Mouse (Mus musculus): ENCODE measurements around the gene Phf6. TPM values are rescaled to one million over a fixed set of nuclear protein-coding genes. Genes with fewer than 3 reads are reported as not detected.
A peak's percentile ranks its signal among the peaks of the same experiment; 100 is the strongest.

Phf6 gene
- polyA plus RNA-seq, 1 experiment from 2014 or later: 122 TPM

GRCm38 (mm10) chrX:52932161-52932560, 20.1 kb downstream of the Phf6 start:
- no peaks in the 10 kb centered on the region for H3K36me3 ChIP-seq (replicated peaks)
- no peaks in the 10 kb centered on the region for H3K27me3 ChIP-seq
- no peaks in the 10 kb centered on the region for H3K9me3 ChIP-seq
- no peak for ATAC-seq (ENCODE audit: low FRiP score)
- no peak overlapping the region for H3K4me3 ChIP-seq (replicated peaks)
- H3K4me2 ChIP-seq: no peak overlapping the region
- no peak overlapping the region for H3K9ac ChIP-seq
- no peaks in the 10 kb centered on the region for H3K4me1 ChIP-seq
- H3K27ac ChIP-seq: no peak overlapping the region
- WGBS: 87% methylated on average over 1 of the region's 1 CpGs

GRCm38 (mm10) chrX:52934496-52934895, 22.4 kb downstream of the Phf6 start:
- Histone ChIP-seq H3K4me1 (no peaks in the 10 kb centered on the region), H3K27ac (no peak overlapping the region), H3K9ac (no peak overlapping the region), H3K36me3 (replicated peaks) (no peaks in the 10 kb centered on the region; the same call in 1 of the 2 replicates), H3K4me3 (replicated peaks) (no peak overlapping the region), H3K4me2 (no peak overlapping the region), H3K9me3 (no peaks in the 10 kb centered on the region), H3K27me3 (no peaks in the 10 kb centered on the region)
- ATAC-seq (ENCODE audit: low FRiP score): no peak
- 65% methylated on average over 2 of the region's 2 CpGs for WGBS

- Histone ChIP-seq H3K36me3 (replicated peaks) (peaks cover 51% of the 10 kb centered on the region), H3K27ac (no peak overlapping the region), H3K9ac (no peak overlapping the region), H3K9me3 (no peaks in the 10 kb centered on the region), H3K4me1 (no peaks in the 10 kb centered on the region), H3K27me3 (no peaks in the 10 kb centered on the region), H3K4me2 (no peak overlapping the region), H3K4me3 (replicated peaks) (no peak overlapping the region)
- no peak for ATAC-seq (ENCODE audit: low FRiP score)
- WGBS: 94% methylated on average over 5 of the region's 5 CpGs
Measured at GRCm38 (mm10) chrX:52945509-52945908, 33.4 kb downstream of the Phf6 start.

GRCm38 (mm10) chrX:52949713-52950112, 37.6 kb downstream of the Phf6 start:
- Histone ChIP-seq H3K9ac (no peak overlapping the region), H3K27me3 (no peaks in the 10 kb centered on the region), H3K9me3 (no peaks in the 10 kb centered on the region), H3K36me3 (replicated peaks) (peaks cover 43% of the 10 kb centered on the region), H3K27ac (no peak overlapping the region), H3K4me3 (replicated peaks) (no peak overlapping the region), H3K4me2 (no peak overlapping the region), H3K4me1 (no peaks in the 10 kb centered on the region)
- 66% methylated on average over 2 of the region's 2 CpGs for WGBS
- no peak for ATAC-seq (ENCODE audit: low FRiP score)

- H3K27me3 ChIP-seq: no peaks in the 10 kb centered on the region
- no peak for ATAC-seq (ENCODE audit: low FRiP score)
- H3K9me3 ChIP-seq: no peaks in the 10 kb centered on the region
- WGBS: 93% methylated on average over 4 of the region's 4 CpGs
- no peak overlapping the region for H3K4me2 ChIP-seq
- no peak overlapping the region for H3K9ac ChIP-seq
- no peak overlapping the region for H3K27ac ChIP-seq
- no peak overlapping the region for H3K4me3 ChIP-seq (replicated peaks)
- peaks cover 12% of the 10 kb centered on the region; the same call in 1 of the 2 replicates for H3K36me3 ChIP-seq (replicated peaks)
- H3K4me1 ChIP-seq: no peaks in the 10 kb centered on the region
Measured at GRCm38 (mm10) chrX:52956942-52957341, 44.9 kb downstream of the Phf6 start.

- Histone ChIP-seq H3K4me3 (replicated peaks) (no peak overlapping the region), H3K36me3 (replicated peaks) (no peaks in the 10 kb centered on the region), H3K9ac (no peak overlapping the region), H3K27me3 (no peaks in the 10 kb centered on the region), H3K4me1 (no peaks in the 10 kb centered on the region), H3K4me2 (no peak overlapping the region), H3K27ac (no peak overlapping the region), H3K9me3 (no peaks in the 10 kb centered on the region)
- peak; percentile 27; the same call in 1 of the 2 replicates for ATAC-seq (ENCODE audit: low FRiP score)
- 48% methylated on average over 5 of the region's 5 CpGs for WGBS
Measured at GRCm38 (mm10) chrX:52961559-52962110, 49.6 kb downstream of the Phf6 start.

GRCm38 (mm10) chrX:52965149-52965548, 53.1 kb downstream of the Phf6 start:
- WGBS: 85% methylated on average over 2 of the region's 2 CpGs
- no peak overlapping the region for H3K4me2 ChIP-seq
- no peaks in the 10 kb centered on the region for H3K4me1 ChIP-seq
- no peaks in the 10 kb centered on the region for H3K36me3 ChIP-seq (replicated peaks)
- no peak for ATAC-seq (ENCODE audit: low FRiP score)
- no peak overlapping the region for H3K4me3 ChIP-seq (replicated peaks)
- H3K27me3 ChIP-seq: no peaks in the 10 kb centered on the region
- no peaks in the 10 kb centered on the region for H3K9me3 ChIP-seq
- H3K9ac ChIP-seq: no peak overlapping the region
- H3K27ac ChIP-seq: no peak overlapping the region

GRCm38 (mm10) chrX:52971211-52972006, 59.3 kb downstream of the Phf6 start:
- Histone ChIP-seq H3K36me3 (replicated peaks) (no peaks in the 10 kb centered on the region), H3K9me3 (no peaks in the 10 kb centered on the region), H3K4me2 (no peak overlapping the region), H3K27me3 (no peaks in the 10 kb centered on the region), H3K27ac (no peak overlapping the region), H3K9ac (no peak overlapping the region), H3K4me3 (replicated peaks) (no peak overlapping the region), H3K4me1 (no peaks in the 10 kb centered on the region)
- 68% methylated on average over 3 of the region's 3 CpGs for WGBS
- ATAC-seq (ENCODE audit: low FRiP score): no peak

GRCm38 (mm10) chrX:52972129-52972528, 60.1 kb downstream of the Phf6 start:
- Histone ChIP-seq H3K36me3 (replicated peaks) (no peaks in the 10 kb centered on the region), H3K9me3 (no peaks in the 10 kb centered on the region), H3K4me1 (no peaks in the 10 kb centered on the region), H3K9ac (no peak overlapping the region), H3K27ac (no peak overlapping the region), H3K4me2 (no peak overlapping the region), H3K4me3 (replicated peaks) (no peak overlapping the region), H3K27me3 (no peaks in the 10 kb centered on the region)
- WGBS: 70% methylated on average over 1 of the region's 1 CpGs
- no peak for ATAC-seq (ENCODE audit: low FRiP score)

GRCm38 (mm10) chrX:52972680-52973079, 60.6 kb downstream of the Phf6 start:
- Histone ChIP-seq H3K4me3 (replicated peaks) (no peak overlapping the region), H3K9me3 (no peaks in the 10 kb centered on the region), H3K27me3 (no peaks in the 10 kb centered on the region), H3K4me1 (no peaks in the 10 kb centered on the region), H3K4me2 (no peak overlapping the region), H3K27ac (no peak overlapping the region), H3K9ac (no peak overlapping the region), H3K36me3 (replicated peaks) (no peaks in the 10 kb centered on the region)
- no peak for ATAC-seq (ENCODE audit: low FRiP score)
- 95% methylated on average over 1 of the region's 1 CpGs for WGBS

GRCm38 (mm10) chrX:52978576-52978975, 66.5 kb downstream of the Phf6 start:
- no peak for ATAC-seq (ENCODE audit: low FRiP score)
- Histone ChIP-seq H3K27ac (no peak overlapping the region), H3K4me2 (no peak overlapping the region), H3K4me1 (no peaks in the 10 kb centered on the region), H3K36me3 (replicated peaks) (no peaks in the 10 kb centered on the region), H3K27me3 (no peaks in the 10 kb centered on the region), H3K9me3 (no peaks in the 10 kb centered on the region), H3K9ac (no peak overlapping the region), H3K4me3 (replicated peaks) (no peak overlapping the region)
- WGBS: 37% methylated on average over 1 of the region's 1 CpGs

- Histone ChIP-seq H3K4me1 (no peaks in the 10 kb centered on the region), H3K4me2 (no peak overlapping the region), H3K27me3 (no peaks in the 10 kb centered on the region), H3K4me3 (replicated peaks) (no peak overlapping the region), H3K27ac (no peak overlapping the region), H3K36me3 (replicated peaks) (no peaks in the 10 kb centered on the region), H3K9me3 (no peaks in the 10 kb centered on the region), H3K9ac (no peak overlapping the region)
- no peak for ATAC-seq (ENCODE audit: low FRiP score)
- 79% methylated on average over 3 of the region's 3 CpGs for WGBS
Measured at GRCm38 (mm10) chrX:52981378-52981777, 69.3 kb downstream of the Phf6 start.
